9 mouse cellular contexts compared by ENCODE assay signal in genomic region chr3:79936213-79936612, GRCm38 (mm10). TPM values are rescaled to one million over a fixed set of nuclear protein-coding genes. Genes with fewer than 3 reads are reported as not detected.
DNase-seq lines count a peak whose midpoint lies in the region; ATAC-seq and TF ChIP-seq lines count a peak whose summit lies in the region.
"Had no signal": no experiment of that assay in that cellular context is flagged by ENCODE, and none has a peak within 500 bp of the region (broad histone marks: within the 10 kb centered on the region; RNA-seq: fewer than 3 reads in every experiment).

No protein-coding gene starts in this region.

- ATAC-seq in liver, embryonic 12.5 days: no peak
- ATAC-seq in intestine, postnatal 0 days: peak; percentile 67

- peak; percentile 4 for DNase-seq in liver, adult 2 months (ENCODE audit: extremely low read depth, low read depth, low spot score)
- peak; percentile 72 for DNase-seq in gastrocnemius, adult 18-20 months (ENCODE audit: low spot score)
- DNase-seq in thymus, postnatal 10 days (ENCODE audit: low spot score in 2 of 2): no peak
- no peak for DNase-seq in spleen, postnatal 36 days (ENCODE audit: low spot score in 2 of 2)
- no peak for DNase-seq in cerebellum, adult 9-11 months

- H3K27ac ChIP-seq in liver, adult 2 months (replicated peaks; ENCODE audit: insufficient read depth, low read depth, low read length): no peak overlapping the region
- H3K27ac ChIP-seq in liver, embryonic 12.5 days: no peak overlapping the region
- no peak overlapping the region for H3K27ac ChIP-seq in intestine, postnatal 0 days (ENCODE audit: low read depth, low read length)
- H3K27ac ChIP-seq: liver, embryonic 14.5 days had no signal

- 73% methylated on average over 6 of the region's 6 CpGs for WGBS in liver, adult 2 months
- WGBS in liver, embryonic 12.5 days (ENCODE audit: insufficient replicate concordance): 19% methylated on average over 6 of the region's 6 CpGs
- 35% methylated on average over 6 of the region's 6 CpGs for WGBS in intestine, postnatal 0 days

- H3K4me1 ChIP-seq in liver, adult 2 months (ENCODE audit: control insufficient read depth, insufficient read depth, low read length): no peaks in the 10 kb centered on the region
- H3K4me1 ChIP-seq in liver, embryonic 12.5 days: no peaks in the 10 kb centered on the region
- no peaks in the 10 kb centered on the region; the same call in 1 of the 2 replicates for H3K4me1 ChIP-seq in intestine, postnatal 0 days (replicated peaks; ENCODE audit: control insufficient read depth, insufficient read depth, low read length)

- no peak overlapping the region for H3ac ChIP-seq in myocyte (ENCODE audit: control insufficient read depth, insufficient read length)

- no peak overlapping the region for H3K9ac ChIP-seq in liver, adult 2 months (ENCODE audit: low read depth, low read length)
- H3K9ac ChIP-seq in liver, embryonic 12.5 days: no peak overlapping the region
- H3K9ac ChIP-seq in intestine, postnatal 0 days (ENCODE audit: low read depth, low read length): no peak overlapping the region
- H3K9ac ChIP-seq: liver, embryonic 14.5 days had no signal

- no peaks in the 10 kb centered on the region for H3K36me3 ChIP-seq in liver, adult 2 months (ENCODE audit: control insufficient read depth, insufficient read depth, low read length)
- H3K36me3 ChIP-seq in liver, embryonic 12.5 days: no peaks in the 10 kb centered on the region
- H3K36me3 ChIP-seq in intestine, postnatal 0 days (ENCODE audit: control insufficient read depth, insufficient read depth): no peaks in the 10 kb centered on the region; the same call in 1 of the 2 replicates
- no peaks in the 10 kb centered on the region for H3K36me3 ChIP-seq in myocyte (ENCODE audit: control insufficient read depth, insufficient read depth)

- H3K27me3 ChIP-seq in liver, adult 2 months (ENCODE audit: control insufficient read depth, insufficient read depth, low read length): no peaks in the 10 kb centered on the region
- 0 out of 2 replicates have a peak, but pooled peaks cover 3% of the 10 kb centered on the region for H3K27me3 ChIP-seq in liver, embryonic 12.5 days (replicated peaks)
- H3K27me3 ChIP-seq in intestine, postnatal 0 days (replicated peaks; ENCODE audit: control insufficient read depth, insufficient read depth, low read length): no peaks in the 10 kb centered on the region
- no peaks in the 10 kb centered on the region for H3K27me3 ChIP-seq in myocyte (ENCODE audit: control insufficient read depth, insufficient read depth, insufficient read length)

- no peaks in the 10 kb centered on the region for H3K9me3 ChIP-seq in liver, embryonic 12.5 days (replicated peaks)
- H3K9me3 ChIP-seq in intestine, postnatal 0 days (ENCODE audit: control insufficient read depth): no peaks in the 10 kb centered on the region

- H3K79me2 ChIP-seq in liver, adult 2 months (ENCODE audit: control insufficient read depth, insufficient read depth, low read length): no peaks in the 10 kb centered on the region
- H3K79me2 ChIP-seq in myocyte (ENCODE audit: control insufficient read depth, insufficient read depth): no peaks in the 10 kb centered on the region

- no peak overlapping the region for H3K4me2 ChIP-seq in liver, embryonic 12.5 days
- H3K4me2 ChIP-seq in intestine, postnatal 0 days (replicated peaks; ENCODE audit: low read depth): no peak overlapping the region
- H3K4me2 ChIP-seq in myocyte (ENCODE audit: low read depth): peak overlapping the region; percentile 62

- TF ChIP-seq CTCF in liver, adult 2 months (IDR thresholded peaks at IDR 0.05; ENCODE audit: low read depth, low read length): no peak
- TF ChIP-seq CTCF in intestine, postnatal 0 days (IDR thresholded peaks at IDR 0.05; ENCODE audit: low read depth): no peak

- H3K4me3 ChIP-seq in liver, adult 2 months (ENCODE audit: insufficient read depth, low read depth, low read length): no peak overlapping the region
- H3K4me3 ChIP-seq in liver, embryonic 12.5 days: no peak overlapping the region
- H3K4me3 ChIP-seq in intestine, postnatal 0 days (ENCODE audit: low read depth, low read length): no peak overlapping the region
- no peak overlapping the region for H3K4me3 ChIP-seq in myocyte

- no peak for TF ChIP-seq POLR2A in liver, adult 2 months (IDR thresholded peaks at IDR 0.05; ENCODE audit: extremely low read depth, insufficient read depth, low read length)
- TF ChIP-seq POLR2A in myocyte (IDR thresholded peaks at IDR 0.05; ENCODE audit: insufficient read length, low read depth): no peak

TF ChIP-seq in myocyte, 11 proteins besides CTCF, POLR2A, EP300 and RAD21:
- TF ChIP-seq REST (IDR thresholded peaks at IDR 0.05; ENCODE audit: insufficient read depth, insufficient read length) (no peak), E2F4 (IDR thresholded peaks at IDR 0.05; ENCODE audit: insufficient read depth) (no peak), TCF3 (IDR thresholded peaks at IDR 0.05; ENCODE audit: insufficient read length, low read depth) (peak; percentile 11), MAX (IDR thresholded peaks at IDR 0.05; ENCODE audit: low read depth) (peak; percentile 19), SRF (IDR thresholded peaks at IDR 0.05; ENCODE audit: control insufficient read depth, insufficient read length, low read depth) (no peak), TCF12 (IDR thresholded peaks at IDR 0.05; ENCODE audit: insufficient read depth, poor library complexity, severe bottlenecking) (peak; percentile 82), CEBPB (IDR thresholded peaks at IDR 0.05; ENCODE audit: insufficient read depth, poor library complexity, severe bottlenecking) (no peak), MYOD1 (IDR thresholded peaks at IDR 0.05; ENCODE audit: control insufficient read depth in 1 of 3, insufficient read length in 2 of 3, low read depth in 2 of 3) (peak; percentile 68 to 84 (median 76)), MYOG (IDR thresholded peaks at IDR 0.05; ENCODE audit: control insufficient read depth in 1 of 3, insufficient read depth in 1 of 3, insufficient read length in 2 of 3, low read depth in 2 of 3) (peak in 2 of 3 experiments; percentile 19 to 75), USF1 (IDR thresholded peaks at IDR 0.05; ENCODE audit: low read depth) (peak; percentile 27), POLR2AphosphoS2 (IDR thresholded peaks at IDR 0.05; ENCODE audit: insufficient read length, low read depth) (no peak)
TF ChIP-seq in myocyte: peak in this region for 6.

RNA-seq across cellular contexts. Expression of gene Fam198b, which starts 51.9 kb away (rescaled TPM):
- 0.37 and 0.94 TPM in 2 replicates for total RNA-seq in liver, adult 2 months (2014; rRNA removed)
- 0.12 and 0.17 TPM in 2 replicates for polyA plus RNA-seq in liver, adult 2 months (2012; rRNA removed)
- polyA plus RNA-seq in liver, embryonic 12.5 days (2016; fragmentation: Nextera tagmentation; extraction: Ambion mirVana): 3.9 and 4.2 TPM in 2 replicates
- total RNA-seq in gastrocnemius, adult 18-20 months (2021): 1 to 10 TPM; 4.4 to 5.4 TPM
- 17.2 and 23.4 TPM in 2 replicates for polyA plus RNA-seq in intestine, postnatal 0 days (2015; fragmentation: Nextera tagmentation; extraction: Ambion mirVana)
- 1.8 TPM for polyA plus RNA-seq in myocyte (2012; fragmentation: generic; extraction: Trizol)

Comparison
In these comparisons a context has a peak if more than half of its experiments do, and no peak if none do; other contexts are left out.
1. DNase-seq: peak in liver, adult 2 months (single experiment) and gastrocnemius, adult 18-20 months (single experiment); none in thymus, postnatal 10 days (0 of 2), spleen, postnatal 36 days (0 of 2) and cerebellum, adult 9-11 months (single experiment).